Mouse (Mus musculus) layer of hippocampus, adult 8-10 months (tissue): Measurements from ENCODE around the gene Pgp. TPM values are rescaled to one million over a fixed set of nuclear protein-coding genes. Genes with fewer than 3 reads are reported as not detected.

Source experiments
- DNase-seq, 2 experiments: peaks; one replicate each; pipeline ENCODE4 v3.0.0; 2022; ENCODE audit warnings: low spot score in 2 of 2
- total RNA-seq, 4 experiments: library from RNA; stranded (reverse); gene quantifications; 2 replicates each; pipeline ENCODE4 v1.2.4; 2022

Gene Pgp
- total RNA-seq, 4 experiments from 2014 or later = 54.8 to 62.3 (median 57.7) TPM

DNA sequence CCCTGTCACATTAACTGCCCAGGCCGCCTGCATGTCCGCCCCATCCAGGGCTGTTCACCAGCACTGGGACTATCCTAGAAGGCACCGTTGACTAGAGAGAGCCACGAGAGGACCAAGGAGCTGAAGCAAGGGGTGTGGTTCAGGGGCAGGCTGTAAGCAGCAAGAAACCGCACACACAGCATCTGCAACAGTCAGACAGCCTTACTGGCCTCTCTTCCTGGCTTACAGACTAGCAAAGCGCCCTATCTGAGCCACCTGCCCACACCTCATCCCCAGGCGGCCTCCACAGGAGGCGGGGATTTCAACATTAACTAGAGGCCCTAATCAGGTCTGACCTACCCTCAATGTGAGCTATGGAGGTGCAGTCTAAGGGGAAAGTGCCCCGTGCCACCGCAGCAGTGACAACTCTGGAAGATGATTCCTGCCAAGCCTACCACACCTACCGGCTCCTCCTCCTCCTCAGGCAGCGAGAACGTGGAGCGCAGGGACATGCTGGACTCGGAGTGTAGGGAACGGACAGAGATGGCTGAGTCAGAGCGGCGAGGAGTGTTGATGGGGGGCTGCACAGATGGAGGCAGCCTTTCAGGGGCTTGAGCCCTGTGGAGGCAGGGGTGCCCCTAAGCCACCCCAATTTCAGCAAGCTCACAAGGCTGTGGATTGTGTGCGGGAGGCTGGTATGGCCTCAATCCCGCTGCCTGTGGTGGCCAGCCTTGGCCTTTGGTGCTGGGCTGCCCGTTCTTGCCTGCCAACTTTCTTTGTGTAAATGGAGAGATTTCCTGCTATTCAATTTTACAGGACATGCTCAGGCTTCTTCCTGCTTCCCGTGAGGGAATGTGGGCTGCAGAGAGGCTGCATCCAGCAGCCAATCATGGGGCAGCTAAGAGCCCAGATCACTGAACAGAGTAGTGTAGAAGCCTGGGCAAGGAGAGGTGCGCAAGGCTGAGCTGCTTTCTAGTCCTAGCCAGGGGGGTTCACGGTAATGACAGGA, 44.4 kb downstream of the Pgp start:
- DNase-seq = no peak

DNA sequence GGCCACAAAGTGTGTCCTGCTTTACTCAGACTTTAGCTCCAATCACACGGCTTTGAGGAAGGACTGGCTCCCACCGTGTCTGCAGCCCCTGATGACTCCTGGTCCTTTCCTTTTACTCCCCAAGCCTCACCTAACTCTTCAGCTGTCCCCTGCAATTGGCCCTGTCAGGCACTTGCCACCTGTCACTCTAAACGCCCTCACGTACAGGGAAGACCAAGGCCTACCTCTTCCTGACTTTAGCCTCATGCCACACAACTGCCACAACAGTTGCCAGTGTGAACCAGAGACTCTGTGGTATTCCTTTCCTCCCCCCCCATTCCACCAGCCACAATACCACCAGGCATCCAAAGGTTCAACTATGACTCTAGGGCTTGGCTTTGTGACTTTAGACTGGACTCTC, 50.3 kb downstream of the Pgp start:
- no peak for DNase-seq

Other genes starting within 250 kb of the Pgp start
- gene Tedc2, start 249.5 kb upstream of the Pgp start, total RNA-seq = 10 to 100 TPM in 2 of 4 experiments, 1 to 10 TPM in 2; 8.7 to 11.4 (median 10.0) TPM
- 1 to 10 TPM; 5.1 to 8.0 (median 7.5) TPM for gene Ccnf, start 218.9 kb upstream of the Pgp start, total RNA-seq
- 1 to 10 TPM in 1 of 4 experiments, under 1 TPM in 3; 0.49 to 1.1 (median 0.75) TPM for gene Abca17, start 119.3 kb upstream of the Pgp start, total RNA-seq
- 10 to 100 TPM; 63.7 to 69.3 (median 67.1) TPM for gene Abca3, start 118.4 kb upstream of the Pgp start, total RNA-seq
- 100 to 1,000 TPM; 122 to 134 (median 134) TPM for gene Rnps1, start 55.8 kb upstream of the Pgp start, total RNA-seq
- gene Eci1, start 43.8 kb upstream of the Pgp start, total RNA-seq = 10 to 100 TPM; 23.1 to 33.9 (median 27.9) TPM
- 10 to 100 TPM in 1 of 4 experiments, 1 to 10 TPM in 3; 5.8 to 12.1 (median 8.2) TPM for gene Dnase1l2, start 27.3 kb upstream of the Pgp start, total RNA-seq
- gene E4f1, start 79 bp upstream of the Pgp start, total RNA-seq = 10 to 100 TPM; 31.0 to 44.2 (median 38.4) TPM
- 1 to 10 TPM in 2 of 4 experiments, under 1 TPM in 2; 0.90 to 2.0 (median 1.4) TPM for gene Bricd5, start 3.5 kb downstream of the Pgp start, total RNA-seq
- gene Mlst8, start 8.7 kb downstream of the Pgp start, total RNA-seq = 10 to 100 TPM; 39.7 to 43.9 (median 41.9) TPM
- gene Caskin1, start 18.2 kb downstream of the Pgp start, total RNA-seq = 100 to 1,000 TPM; 134 to 172 (median 153) TPM
- 100 to 1,000 TPM in 2 of 4 experiments, 10 to 100 TPM in 2; 82.9 to 106 (median 97.4) TPM for gene Traf7, start 57.5 kb downstream of the Pgp start, total RNA-seq
- gene Rab26, start 63.8 kb downstream of the Pgp start, total RNA-seq = 10 to 100 TPM; 63.4 to 66.7 (median 65.6) TPM
- 100 to 1,000 TPM in 1 of 4 experiments, 10 to 100 TPM in 3; 72.1 to 120 (median 88.4) TPM for gene Pkd1, start 79.4 kb downstream of the Pgp start, total RNA-seq
- 100 to 1,000 TPM; 149 to 212 (median 191) TPM for gene Tsc2, start 162.2 kb downstream of the Pgp start, total RNA-seq
- 1 to 10 TPM; 6.5 to 9.1 (median 7.6) TPM for gene Nthl1, start 162.3 kb downstream of the Pgp start, total RNA-seq
- gene Slc9a3r2, start 179.9 kb downstream of the Pgp start, total RNA-seq = 10 to 100 TPM; 41.9 to 48.7 (median 44.1) TPM
- 1 to 10 TPM in 3 of 4 experiments, not detected in 1; 1.1 to 2.6 (median 2.5) TPM for gene Npw, start 188.1 kb downstream of the Pgp start, total RNA-seq
- 10 to 100 TPM; 36.8 to 41.6 (median 38.2) TPM for gene Zfp598, start 199.3 kb downstream of the Pgp start, total RNA-seq
- 100 to 1,000 TPM; 137 to 165 (median 150) TPM for gene Syngr3, start 219.6 kb downstream of the Pgp start, total RNA-seq
- gene Gfer, start 225.8 kb downstream of the Pgp start, total RNA-seq = 10 to 100 TPM; 17.9 to 23.4 (median 21.1) TPM
- gene Noxo1, start 225.8 kb downstream of the Pgp start, total RNA-seq = 1 to 10 TPM; 2.0 to 4.3 (median 3.4) TPM
- gene Tbl3, start 237.3 kb downstream of the Pgp start, total RNA-seq = 10 to 100 TPM; 24.2 to 32.3 (median 27.8) TPM
- under 1 TPM in 2 of 4 experiments, not detected in 2; 0.36 to 0.47 TPM for gene Rnf151, start 247.7 kb downstream of the Pgp start, total RNA-seq
- gene Rps2, start 247.7 kb downstream of the Pgp start, total RNA-seq = 100 to 1,000 TPM; 282 to 365 (median 323) TPM